Mouse (Mus musculus): ENCODE results near the gene Lrrc8b. TPM values are rescaled to one million over a fixed set of nuclear protein-coding genes. Genes with fewer than 3 reads are reported as not detected.

The Lrrc8b gene
- total and polyA plus RNA-seq, 3 experiments = 6.4 to 55.3 (median 18.0) TPM

DNA sequence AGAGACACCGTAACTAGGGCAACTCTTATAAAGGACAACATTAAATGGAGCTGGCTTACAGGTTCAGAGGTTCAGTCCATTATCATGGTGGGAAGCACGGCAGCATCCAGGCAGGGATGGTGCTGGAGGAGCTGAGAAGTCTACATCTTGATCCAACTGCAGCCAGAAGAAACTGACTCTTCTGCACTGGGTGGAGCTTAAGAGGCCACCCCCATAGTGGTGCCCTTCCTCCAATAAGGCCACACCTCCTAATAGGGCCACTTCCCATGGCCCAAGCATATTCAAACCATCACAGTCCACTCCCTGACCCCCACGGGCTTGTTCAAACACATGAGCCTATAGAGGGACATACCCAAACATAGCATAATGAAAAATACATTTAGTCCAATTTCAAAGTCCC lies 119.6 kb downstream of the Lrrc8b start:
- Histone ChIP-seq H3K9me3 (replicated peaks) (no peaks in the 10 kb centered on the region), H3K36me3 (replicated peaks) (peaks cover 77% of the 10 kb centered on the region), H3K4me1 (ENCODE audit: insufficient read depth, low read depth, low read length) (peaks cover 24% of the 10 kb centered on the region), H3K4me3 (ENCODE audit: low read depth, low read length) (no peak overlapping the region), H3K27me3 (ENCODE audit: insufficient read depth, low read length) (no peaks in the 10 kb centered on the region)
- DNase-seq (ENCODE audit: low spot score) (no peak), ATAC-seq (ENCODE audit: extremely low read depth, insufficient number of reproducible peaks, low FRiP score, poor library complexity, severe bottlenecking) (no peak)
- TF ChIP-seq GATA2 (IDR thresholded peaks at IDR 0.05; ENCODE audit: borderline replicate concordance, low read depth, low read length) = no peak
- TF ChIP-seq GATA1 (IDR thresholded peaks at IDR 0.05; ENCODE audit: borderline replicate concordance, low read length) = no peak
- no peak for TF ChIP-seq TAL1 (conservative IDR thresholded peaks at IDR 0.05; ENCODE audit: low read depth, low read length)
- TF ChIP-seq POLR2AphosphoS5 (IDR thresholded peaks at IDR 0.05; ENCODE audit: insufficient replicate concordance, low read depth, low read length) = no peak
- TF ChIP-seq CTCF (IDR thresholded peaks at IDR 0.05; ENCODE audit: low read depth, low read length) = no peak

- Histone ChIP-seq H3K36me3 (replicated peaks) (peaks cover 79% of the 10 kb centered on the region), H3K4me1 (ENCODE audit: insufficient read depth, low read depth, low read length) (peaks cover 21% of the 10 kb centered on the region), H3K9me3 (replicated peaks) (no peaks in the 10 kb centered on the region), H3K27me3 (ENCODE audit: insufficient read depth, low read length) (no peaks in the 10 kb centered on the region), H3K4me3 (ENCODE audit: low read depth, low read length) (no peak overlapping the region)
- ATAC-seq (ENCODE audit: extremely low read depth, insufficient number of reproducible peaks, low FRiP score, poor library complexity, severe bottlenecking) (no peak), DNase-seq (ENCODE audit: low spot score) (no peak)
- TF ChIP-seq CTCF (IDR thresholded peaks at IDR 0.05; ENCODE audit: low read depth, low read length) (no peak), GATA1 (IDR thresholded peaks at IDR 0.05; ENCODE audit: borderline replicate concordance, low read length) (no peak), TAL1 (conservative IDR thresholded peaks at IDR 0.05; ENCODE audit: low read depth, low read length) (no peak), POLR2AphosphoS5 (IDR thresholded peaks at IDR 0.05; ENCODE audit: insufficient replicate concordance, low read depth, low read length) (no peak), GATA2 (IDR thresholded peaks at IDR 0.05; ENCODE audit: borderline replicate concordance, low read depth, low read length) (no peak)
Measured at GRCm38 (mm10) chr5:105536172-105536571, 120.6 kb downstream of the Lrrc8b start.

DNA sequence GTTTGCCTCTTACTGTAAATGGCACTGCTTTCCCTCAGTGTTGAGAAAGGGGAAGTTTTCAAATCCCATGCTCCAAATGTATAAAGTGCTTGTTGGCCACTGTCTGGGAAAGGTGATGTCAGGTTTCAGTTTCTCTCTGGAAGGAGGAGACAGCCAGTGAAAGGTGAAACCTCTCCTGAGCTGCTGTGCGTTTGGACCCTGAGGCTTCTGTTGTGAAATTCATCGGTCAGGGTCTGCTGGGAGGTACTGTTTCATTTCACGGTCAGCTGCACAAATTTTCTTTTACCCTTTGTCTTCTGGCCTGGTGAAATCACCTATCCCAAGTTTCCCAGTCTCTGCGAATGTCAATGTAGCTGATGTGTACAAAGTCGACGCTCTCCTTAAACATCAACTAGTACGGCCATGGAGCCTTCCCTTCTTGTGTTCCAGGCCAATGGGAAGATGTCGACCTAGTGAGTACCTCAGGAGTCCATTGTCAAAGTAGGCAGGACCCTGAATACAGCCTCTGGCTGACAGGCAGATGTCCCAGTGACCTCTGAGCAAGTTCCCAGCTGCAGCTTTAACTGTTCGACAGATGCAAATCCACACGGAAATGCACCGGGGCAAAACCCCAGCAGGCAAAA lies 121.6 kb downstream of the Lrrc8b start:
- ATAC-seq (ENCODE audit: extremely low read depth, insufficient number of reproducible peaks, low FRiP score, poor library complexity, severe bottlenecking) = no peak
- peaks cover 77% of the 10 kb centered on the region for H3K36me3 ChIP-seq (replicated peaks)

More for the DNA sequence above, 121.6 kb downstream of the Lrrc8b start:
- no peak for DNase-seq (ENCODE audit: low spot score)
- no peaks in the 10 kb centered on the region for H3K27me3 ChIP-seq (ENCODE audit: insufficient read depth, low read length)
- no peak for TF ChIP-seq CTCF (IDR thresholded peaks at IDR 0.05; ENCODE audit: low read depth, low read length)
- no peak for TF ChIP-seq TAL1 (conservative IDR thresholded peaks at IDR 0.05; ENCODE audit: low read depth, low read length)
- TF ChIP-seq GATA2 (IDR thresholded peaks at IDR 0.05; ENCODE audit: borderline replicate concordance, low read depth, low read length) = no peak
- no peak for TF ChIP-seq GATA1 (IDR thresholded peaks at IDR 0.05; ENCODE audit: borderline replicate concordance, low read length)
- no peak for TF ChIP-seq POLR2AphosphoS5 (IDR thresholded peaks at IDR 0.05; ENCODE audit: insufficient replicate concordance, low read depth, low read length)
- H3K9me3 ChIP-seq (replicated peaks) = no peaks in the 10 kb centered on the region
- H3K4me1 ChIP-seq (ENCODE audit: insufficient read depth, low read depth, low read length) = peaks cover 18% of the 10 kb centered on the region
- H3K4me3 ChIP-seq (ENCODE audit: low read depth, low read length) = no peak overlapping the region

Other genes starting within 250 kb of the Lrrc8b start
- not detected in 2 replicates for gene Gbp10, start 176.2 kb upstream of the Lrrc8b start, total RNA-seq (2014; fragmentation: Nextera tagmentation)
- gene Gbp10, start 176.2 kb upstream of the Lrrc8b start, total RNA-seq (2017) = 0.76 TPM in 1 of 2 replicates, not detected in the other
- not detected in 2 replicates for gene Gbp10, start 176.2 kb upstream of the Lrrc8b start, polyA plus RNA-seq (2012)
- not detected in 2 replicates for gene Gm43302, start 122.1 kb upstream of the Lrrc8b start, total RNA-seq (2014; fragmentation: Nextera tagmentation)
- under 0.01 and 0.12 TPM in 2 replicates for gene Gm43302, start 122.1 kb upstream of the Lrrc8b start, total RNA-seq (2017)
- gene Gm43302, start 122.1 kb upstream of the Lrrc8b start, polyA plus RNA-seq (2012) = not detected in 2 replicates
- gene Gbp6, start 122.1 kb upstream of the Lrrc8b start, total RNA-seq (2014; fragmentation: Nextera tagmentation) = not detected in 2 replicates
- gene Gbp6, start 122.1 kb upstream of the Lrrc8b start, total RNA-seq (2017) = 0.16 TPM in 1 of 2 replicates, not detected in the other
- gene Gbp6, start 122.1 kb upstream of the Lrrc8b start, polyA plus RNA-seq (2012) = not detected in 2 replicates
- gene Lrrc8c, start 103.6 kb downstream of the Lrrc8b start, total RNA-seq (2014; fragmentation: Nextera tagmentation) = 50.6 and 53.4 TPM in 2 replicates
- gene Lrrc8c, start 103.6 kb downstream of the Lrrc8b start, total RNA-seq (2017) = 7.7 and 10.1 TPM in 2 replicates
- gene Lrrc8c, start 103.6 kb downstream of the Lrrc8b start, polyA plus RNA-seq (2012) = 70.0 and 75.7 TPM in 2 replicates

Data from G1E (cell line).